Mouse (Mus musculus): ENCODE data around the gene Med12l. TPM values are rescaled to one million over a fixed set of nuclear protein-coding genes. Genes with fewer than 3 reads are reported as not detected.

Med12l gene
- polyA plus RNA-seq, 1 experiment from 2014 or later, result 1.4 TPM

DNA sequence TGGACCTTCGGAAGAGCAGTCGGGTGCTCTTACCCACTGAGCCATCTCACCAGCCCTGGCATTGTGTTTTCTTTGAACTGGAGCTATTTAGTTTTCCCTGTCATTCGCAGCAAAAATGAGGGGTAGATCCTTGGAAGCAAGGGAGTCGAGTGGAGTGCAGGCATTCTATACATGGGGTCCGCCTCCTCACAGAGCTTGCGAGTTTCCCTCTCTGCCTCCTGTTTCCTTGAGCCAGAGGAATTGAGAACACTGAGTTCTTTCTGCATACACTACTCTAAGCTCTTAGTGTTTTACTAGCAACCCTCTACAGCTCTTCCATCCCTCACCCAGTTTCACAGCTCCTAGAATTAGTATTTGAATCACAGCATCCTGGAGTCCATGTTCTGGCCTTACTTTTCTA is 149.8 kb downstream of the Med12l start:
- ATAC-seq (ENCODE audit: low read depth), result no peak
- no peak overlapping the region for H3K4me3 ChIP-seq (ENCODE audit: low read length)
- WGBS, result 93% methylated on average over 6 of the region's 6 CpGs
- no peaks in the 10 kb centered on the region for H3K4me1 ChIP-seq (replicated peaks; ENCODE audit: control insufficient read depth, insufficient read depth, low read length)
- no peaks in the 10 kb centered on the region for H3K9me3 ChIP-seq (ENCODE audit: control insufficient read depth, low read length)
- no peak overlapping the region for H3K27ac ChIP-seq (ENCODE audit: low read length)
- H3K9ac ChIP-seq (ENCODE audit: low read length), result no peak overlapping the region
- no peaks in the 10 kb centered on the region for H3K36me3 ChIP-seq (ENCODE audit: control insufficient read depth, insufficient read depth, low read length)
- H3K27me3 ChIP-seq (ENCODE audit: control insufficient read depth, insufficient read depth, low read depth, low read length), result no peaks in the 10 kb centered on the region
- H3K4me2 ChIP-seq (ENCODE audit: low read depth, low read length), result no peak overlapping the region

GRCm38 (mm10) chr3:59157048-59157447 is 151.4 kb downstream of the Med12l start:
- H3K27ac ChIP-seq (ENCODE audit: low read length), result no peak overlapping the region

DNA sequence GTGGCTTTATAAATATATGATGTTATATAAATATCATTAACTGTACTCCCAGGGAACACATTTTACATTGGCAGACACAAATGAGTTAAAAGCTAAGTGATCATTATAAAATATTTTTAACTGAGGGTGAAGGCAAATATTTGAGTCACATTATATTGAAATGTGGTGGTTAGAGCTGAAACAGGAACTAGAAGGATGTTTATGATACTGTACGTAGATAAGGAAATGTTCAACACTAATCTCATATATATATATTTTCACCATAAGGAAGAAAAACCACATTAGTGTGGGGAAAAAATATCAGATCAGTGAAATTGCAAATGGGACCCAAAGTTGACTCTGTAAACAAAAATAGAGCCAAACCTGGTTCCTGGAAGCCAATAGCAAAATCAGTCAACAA is 154.8 kb downstream of the Med12l start:
- Histone ChIP-seq H3K4me2 (ENCODE audit: low read depth, low read length) (no peak overlapping the region), H3K36me3 (ENCODE audit: control insufficient read depth, insufficient read depth, low read length) (no peaks in the 10 kb centered on the region), H3K4me3 (ENCODE audit: low read length) (no peak overlapping the region), H3K9me3 (ENCODE audit: control insufficient read depth, low read length) (no peaks in the 10 kb centered on the region), H3K27ac (ENCODE audit: low read length) (no peak overlapping the region), H3K27me3 (ENCODE audit: control insufficient read depth, insufficient read depth, low read depth, low read length) (no peaks in the 10 kb centered on the region), H3K4me1 (replicated peaks; ENCODE audit: control insufficient read depth, insufficient read depth, low read length) (no peaks in the 10 kb centered on the region), H3K9ac (ENCODE audit: low read length) (no peak overlapping the region)
- ATAC-seq (ENCODE audit: low read depth), result no peak
- 40% methylated on average over 1 of the region's 1 CpGs for whole genome bisulfite sequencing

More at GRCm38 (mm10) chr3:59157048-59157447, 151.4 kb downstream of the Med12l start:
- Histone ChIP-seq H3K36me3 (ENCODE audit: control insufficient read depth, insufficient read depth, low read length) (no peaks in the 10 kb centered on the region), H3K27me3 (ENCODE audit: control insufficient read depth, insufficient read depth, low read depth, low read length) (no peaks in the 10 kb centered on the region), H3K4me2 (ENCODE audit: low read depth, low read length) (no peak overlapping the region), H3K4me3 (ENCODE audit: low read length) (no peak overlapping the region), H3K9me3 (ENCODE audit: control insufficient read depth, low read length) (no peaks in the 10 kb centered on the region), H3K4me1 (replicated peaks; ENCODE audit: control insufficient read depth, insufficient read depth, low read length) (no peaks in the 10 kb centered on the region), H3K9ac (ENCODE audit: low read length) (no peak overlapping the region)
- 85% methylated on average over 5 of the region's 5 CpGs for WGBS
- no peak for ATAC-seq (ENCODE audit: low read depth)

DNA sequence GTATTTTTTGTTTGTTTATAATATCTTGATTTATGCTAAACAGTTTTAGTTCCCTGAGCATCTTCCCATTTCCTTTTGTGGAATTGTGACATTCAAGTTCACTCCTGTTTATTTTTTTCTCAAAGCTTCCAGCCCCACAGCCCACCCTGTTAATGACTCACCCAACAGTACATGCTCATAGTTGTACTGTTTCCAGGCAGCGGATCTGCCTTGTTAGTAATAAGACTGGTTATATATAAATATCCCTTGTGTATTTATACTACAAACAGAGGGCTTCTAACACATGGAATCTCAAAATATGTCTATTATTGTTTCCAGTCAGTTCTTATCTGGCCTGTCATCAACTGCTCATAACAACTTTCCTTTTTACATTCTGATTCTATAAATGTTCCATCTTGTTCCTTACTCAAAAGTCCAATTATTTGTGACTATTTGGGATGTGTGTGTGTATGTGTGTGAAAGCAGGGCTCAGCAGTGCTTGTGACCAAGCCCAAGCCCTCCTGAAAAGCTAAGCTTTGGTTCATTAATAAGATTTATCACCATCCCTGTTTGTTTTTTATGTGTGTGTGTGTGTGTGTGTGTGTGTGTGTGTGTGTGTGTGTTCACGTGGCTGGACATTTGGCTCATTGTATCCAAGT is 161.9 kb downstream of the Med12l start:
- Histone ChIP-seq H3K9ac (ENCODE audit: low read length) (no peak overlapping the region), H3K27ac (ENCODE audit: low read length) (peak overlapping the region; percentile 84), H3K4me3 (ENCODE audit: low read length) (no peak overlapping the region), H3K27me3 (ENCODE audit: control insufficient read depth, insufficient read depth, low read depth, low read length) (no peaks in the 10 kb centered on the region), H3K4me2 (ENCODE audit: low read depth, low read length) (no peak overlapping the region), H3K36me3 (ENCODE audit: control insufficient read depth, insufficient read depth, low read length) (no peaks in the 10 kb centered on the region), H3K4me1 (replicated peaks; ENCODE audit: control insufficient read depth, insufficient read depth, low read length) (peaks cover 5% of the 10 kb centered on the region), H3K9me3 (ENCODE audit: control insufficient read depth, low read length) (no peaks in the 10 kb centered on the region)
- ATAC-seq (ENCODE audit: low read depth), result peak; percentile 93
- 30% methylated on average over 2 of the region's 2 CpGs for WGBS

DNA sequence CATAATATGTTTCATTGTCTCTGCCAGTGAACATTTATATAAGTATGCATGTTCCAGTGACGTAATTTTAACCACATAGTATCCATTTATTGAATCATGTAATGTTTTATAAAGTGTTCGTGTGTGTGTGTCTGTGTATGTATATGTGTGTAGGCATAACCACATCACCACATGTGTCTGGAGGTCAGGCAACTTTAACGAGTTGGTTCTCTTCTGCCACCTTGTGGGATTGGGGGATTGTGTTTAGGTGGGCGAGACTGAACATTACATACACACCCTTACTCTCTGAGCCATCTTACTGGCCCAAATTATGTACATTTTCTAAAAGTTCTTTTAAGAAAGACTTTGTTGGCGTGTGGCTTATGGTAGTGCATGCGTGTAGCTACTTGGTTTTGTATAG is 162.9 kb downstream of the Med12l start:
- peak overlapping the region; percentile 84; the same call in 1 of the 2 replicates for H3K27ac ChIP-seq (ENCODE audit: low read length)
- ATAC-seq (ENCODE audit: low read depth), result no peak
- peaks cover 5% of the 10 kb centered on the region for H3K4me1 ChIP-seq (replicated peaks; ENCODE audit: control insufficient read depth, insufficient read depth, low read length)
- no peak overlapping the region for H3K4me2 ChIP-seq (ENCODE audit: low read depth, low read length)
- no peak overlapping the region for H3K9ac ChIP-seq (ENCODE audit: low read length)
- H3K27me3 ChIP-seq (ENCODE audit: control insufficient read depth, insufficient read depth, low read depth, low read length), result no peaks in the 10 kb centered on the region
- no peaks in the 10 kb centered on the region for H3K9me3 ChIP-seq (ENCODE audit: control insufficient read depth, low read length)
- 83% methylated on average over 6 of the region's 6 CpGs for WGBS
- no peaks in the 10 kb centered on the region for H3K36me3 ChIP-seq (ENCODE audit: control insufficient read depth, insufficient read depth, low read length)
- no peak overlapping the region for H3K4me3 ChIP-seq (ENCODE audit: low read length)

DNA sequence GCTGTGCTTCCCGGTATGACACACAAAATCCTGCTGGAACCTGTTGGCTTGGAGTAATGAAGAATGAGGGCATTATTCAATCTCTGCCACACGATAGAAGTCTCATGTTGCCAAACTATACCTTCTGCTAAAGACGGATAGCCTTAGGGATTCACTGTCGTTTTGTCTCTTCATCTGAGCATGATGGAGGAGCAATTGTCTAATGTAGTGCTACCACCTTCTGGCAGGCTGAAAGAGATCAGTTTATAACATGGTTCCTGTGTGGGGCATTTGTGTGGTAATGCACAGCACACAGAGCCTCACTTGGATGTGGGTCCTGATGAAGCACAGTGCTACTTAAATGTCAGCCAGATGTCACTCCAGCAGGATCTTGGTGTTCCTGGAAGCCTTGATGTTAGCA is 163.6 kb downstream of the Med12l start:
- WGBS, result 71% methylated on average over 4 of the region's 4 CpGs

GRCm38 (mm10) chr3:59169921-59170627 is 164.4 kb downstream of the Med12l start:
- peak; percentile 15; the same call in 1 of the 2 replicates for ATAC-seq (ENCODE audit: low read depth)
- H3K4me3 ChIP-seq (ENCODE audit: low read length), result no peak overlapping the region
- H3K27ac ChIP-seq (ENCODE audit: low read length), result peak overlapping the region; percentile 66
- no peaks in the 10 kb centered on the region for H3K9me3 ChIP-seq (ENCODE audit: control insufficient read depth, low read length)
- peaks cover 8% of the 10 kb centered on the region for H3K4me1 ChIP-seq (replicated peaks; ENCODE audit: control insufficient read depth, insufficient read depth, low read length)
- H3K36me3 ChIP-seq (ENCODE audit: control insufficient read depth, insufficient read depth, low read length), result no peaks in the 10 kb centered on the region
- no peaks in the 10 kb centered on the region for H3K27me3 ChIP-seq (ENCODE audit: control insufficient read depth, insufficient read depth, low read depth, low read length)
- 24% methylated on average over 2 of the region's 2 CpGs for WGBS
- no peak overlapping the region for H3K4me2 ChIP-seq (ENCODE audit: low read depth, low read length)
- no peak overlapping the region for H3K9ac ChIP-seq (ENCODE audit: low read length)

More for the DNA sequence above, 163.6 kb downstream of the Med12l start:
- Histone ChIP-seq H3K4me2 (ENCODE audit: low read depth, low read length) (no peak overlapping the region), H3K9me3 (ENCODE audit: control insufficient read depth, low read length) (no peaks in the 10 kb centered on the region), H3K4me3 (ENCODE audit: low read length) (no peak overlapping the region), H3K36me3 (ENCODE audit: control insufficient read depth, insufficient read depth, low read length) (no peaks in the 10 kb centered on the region), H3K27me3 (ENCODE audit: control insufficient read depth, insufficient read depth, low read depth, low read length) (no peaks in the 10 kb centered on the region), H3K27ac (ENCODE audit: low read length) (no peak overlapping the region), H3K9ac (ENCODE audit: low read length) (no peak overlapping the region), H3K4me1 (replicated peaks; ENCODE audit: control insufficient read depth, insufficient read depth, low read length) (peaks cover 5% of the 10 kb centered on the region)
- no peak for ATAC-seq (ENCODE audit: low read depth)

- ATAC-seq (ENCODE audit: low read depth), result peak; percentile 8; the same call in 1 of the 2 replicates
- WGBS, result 53% methylated on average over 6 of the region's 6 CpGs
These were observed 169.0 kb downstream of the Med12l start for GRCm38 (mm10) chr3:59174426-59175154.

DNA sequence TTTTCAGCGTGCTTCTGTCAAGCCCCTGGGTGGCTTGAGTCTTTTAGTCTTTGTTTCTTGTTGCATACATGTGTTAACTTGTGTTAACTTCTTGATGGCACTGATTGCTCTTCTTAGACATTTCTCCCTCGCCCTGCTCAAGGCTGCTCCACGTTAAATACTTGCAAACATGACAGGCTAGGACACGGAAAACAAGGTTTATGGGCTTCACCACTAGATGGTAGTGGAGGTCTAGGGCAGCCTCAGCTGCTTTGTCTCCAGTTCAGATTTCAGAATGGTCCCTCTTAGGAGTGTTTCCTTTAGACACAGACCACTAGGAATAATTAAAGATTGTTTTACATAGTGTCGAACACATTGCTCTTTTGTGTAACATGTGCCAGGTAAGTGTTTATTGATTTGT is 169.6 kb downstream of the Med12l start:
- Histone ChIP-seq H3K9ac (ENCODE audit: low read length) (no peak overlapping the region), H3K27ac (ENCODE audit: low read length) (no peak overlapping the region), H3K27me3 (ENCODE audit: control insufficient read depth, insufficient read depth, low read depth, low read length) (no peaks in the 10 kb centered on the region), H3K9me3 (ENCODE audit: control insufficient read depth, low read length) (no peaks in the 10 kb centered on the region), H3K4me2 (ENCODE audit: low read depth, low read length) (no peak overlapping the region), H3K4me1 (replicated peaks; ENCODE audit: control insufficient read depth, insufficient read depth, low read length) (peaks cover 6% of the 10 kb centered on the region; the same call in 1 of the 2 replicates), H3K4me3 (ENCODE audit: low read length) (no peak overlapping the region), H3K36me3 (ENCODE audit: control insufficient read depth, insufficient read depth, low read length) (no peaks in the 10 kb centered on the region)
- WGBS, result 16% methylated on average over 5 of the region's 5 CpGs
- ATAC-seq (ENCODE audit: low read depth), result peak; percentile 89

More at GRCm38 (mm10) chr3:59174426-59175154, 169.0 kb downstream of the Med12l start:
- Histone ChIP-seq H3K36me3 (ENCODE audit: control insufficient read depth, insufficient read depth, low read length) (no peaks in the 10 kb centered on the region), H3K27ac (ENCODE audit: low read length) (no peak overlapping the region), H3K4me2 (ENCODE audit: low read depth, low read length) (no peak overlapping the region), H3K9me3 (ENCODE audit: control insufficient read depth, low read length) (no peaks in the 10 kb centered on the region), H3K4me1 (replicated peaks; ENCODE audit: control insufficient read depth, insufficient read depth, low read length) (peaks cover 9% of the 10 kb centered on the region; the same call in 1 of the 2 replicates), H3K27me3 (ENCODE audit: control insufficient read depth, insufficient read depth, low read depth, low read length) (no peaks in the 10 kb centered on the region), H3K4me3 (ENCODE audit: low read length) (no peak overlapping the region), H3K9ac (ENCODE audit: low read length) (no peak overlapping the region)

Measured in lung, embryonic 16.5 days (tissue).